Comparison of ENCODE assay signal across 10 mouse cellular contexts in the genomic region with DNA sequence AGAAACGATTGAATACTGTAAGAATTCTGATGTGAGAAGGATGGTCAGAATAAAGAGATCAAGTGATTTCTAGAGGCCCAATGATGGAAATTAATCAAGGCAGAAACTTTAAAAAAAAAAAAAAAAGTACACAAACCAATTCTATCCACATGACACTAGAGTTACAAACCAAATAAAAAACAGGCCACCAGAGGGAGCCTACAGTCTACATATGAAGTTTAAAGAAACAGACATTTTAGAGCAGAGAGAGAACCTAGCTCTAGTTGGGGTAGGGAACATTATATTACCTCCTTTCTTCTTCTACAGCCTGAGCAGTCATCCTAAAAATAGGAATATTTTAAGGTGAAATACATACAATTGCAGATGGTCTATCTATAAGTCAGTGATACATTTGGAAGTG. TPM values are rescaled to one million over a fixed set of nuclear protein-coding genes. Genes with fewer than 3 reads are reported as not detected.
DNase-seq lines count a peak whose midpoint lies in the region; ATAC-seq and TF ChIP-seq lines count a peak whose summit lies in the region.
"Had no signal": no experiment of that assay in that cellular context is flagged by ENCODE, and none has a peak within 500 bp of the region (broad histone marks: within the 10 kb centered on the region; RNA-seq: fewer than 3 reads in every experiment).

No protein-coding gene starts in this region.

- no peak for TF ChIP-seq POLR2A in liver, adult 2 months (IDR thresholded peaks at IDR 0.05; ENCODE audit: extremely low read depth, insufficient read depth, low read length)

- H3K36me3 ChIP-seq in forebrain, postnatal 0 days (ENCODE audit: insufficient read depth), result peaks cover 80% of the 10 kb centered on the region
- H3K36me3 ChIP-seq in forebrain, embryonic 15.5 days, result peaks cover 78% of the 10 kb centered on the region
- H3K36me3 ChIP-seq in liver, adult 2 months (ENCODE audit: control insufficient read depth, insufficient read depth, low read length), result peaks cover 70% of the 10 kb centered on the region
- peaks cover 85% of the 10 kb centered on the region for H3K36me3 ChIP-seq in liver, embryonic 12.5 days
- H3K36me3 ChIP-seq in hindbrain, embryonic 10.5 days, result peaks cover 91% of the 10 kb centered on the region

- no peak overlapping the region for H3K27ac ChIP-seq in forebrain, postnatal 0 days (ENCODE audit: low read depth, low read length)
- H3K27ac ChIP-seq in forebrain, embryonic 15.5 days (replicated peaks), result no peak overlapping the region
- no peak overlapping the region for H3K27ac ChIP-seq in liver, adult 2 months (replicated peaks; ENCODE audit: insufficient read depth, low read depth, low read length)
- H3K27ac ChIP-seq in liver, embryonic 12.5 days, result no peak overlapping the region
- no peak overlapping the region for H3K27ac ChIP-seq in hindbrain, embryonic 10.5 days
- H3K27ac ChIP-seq: heart, embryonic 13.5 days had no signal

- peak; percentile 87 for DNase-seq in forebrain, postnatal 0 days
- peak; percentile 62 for DNase-seq in liver, adult 2 months (ENCODE audit: extremely low read depth, low read depth, low spot score)
- peak; percentile 88 for DNase-seq in NIH3T3 (ENCODE audit: low read depth)
- peak; percentile 61 for DNase-seq in heart, postnatal 4 days
- DNase-seq in retina, postnatal 7 days (ENCODE audit: low read depth, low spot score), result peak; percentile 53
- DNase-seq in hindbrain, embryonic 10.5 days (ENCODE audit: low spot score), result no peak

- no peaks in the 10 kb centered on the region for H3K4me1 ChIP-seq in forebrain, postnatal 0 days (ENCODE audit: insufficient read depth)
- no peaks in the 10 kb centered on the region for H3K4me1 ChIP-seq in forebrain, embryonic 15.5 days
- H3K4me1 ChIP-seq in liver, adult 2 months (ENCODE audit: control insufficient read depth, insufficient read depth, low read length), result peaks cover 17% of the 10 kb centered on the region
- H3K4me1 ChIP-seq in liver, embryonic 12.5 days, result 0 out of 2 replicates have a peak, but pooled peaks cover 3% of the 10 kb centered on the region
- H3K4me1 ChIP-seq in hindbrain, embryonic 10.5 days (replicated peaks), result no peaks in the 10 kb centered on the region
- H3K4me1 ChIP-seq: heart, embryonic 13.5 days; megakaryocyte, embryonic 14.5 days had no signal

- H3K9ac ChIP-seq in forebrain, postnatal 0 days, result no peak overlapping the region
- H3K9ac ChIP-seq in forebrain, embryonic 15.5 days (replicated peaks), result no peak overlapping the region
- H3K9ac ChIP-seq in liver, adult 2 months (ENCODE audit: low read depth, low read length), result no peak overlapping the region
- no peak overlapping the region for H3K9ac ChIP-seq in liver, embryonic 12.5 days
- H3K9ac ChIP-seq: heart, embryonic 13.5 days had no signal

- H3K27me3 ChIP-seq in forebrain, postnatal 0 days (ENCODE audit: insufficient read depth, low read length), result no peaks in the 10 kb centered on the region
- H3K27me3 ChIP-seq in forebrain, embryonic 15.5 days, result no peaks in the 10 kb centered on the region
- no peaks in the 10 kb centered on the region for H3K27me3 ChIP-seq in liver, adult 2 months (ENCODE audit: control insufficient read depth, insufficient read depth, low read length)
- no peaks in the 10 kb centered on the region for H3K27me3 ChIP-seq in liver, embryonic 12.5 days (replicated peaks)
- H3K27me3 ChIP-seq in hindbrain, embryonic 10.5 days (ENCODE audit: insufficient read depth, poor library complexity, severe bottlenecking), result no peaks in the 10 kb centered on the region
- H3K27me3 ChIP-seq: heart, embryonic 13.5 days; megakaryocyte, embryonic 14.5 days had no signal

- no peaks in the 10 kb centered on the region for H3K79me2 ChIP-seq in liver, adult 2 months (ENCODE audit: control insufficient read depth, insufficient read depth, low read length)

- no peaks in the 10 kb centered on the region for H3K9me3 ChIP-seq in forebrain, postnatal 0 days (ENCODE audit: low read length)
- no peaks in the 10 kb centered on the region for H3K9me3 ChIP-seq in forebrain, embryonic 15.5 days
- no peaks in the 10 kb centered on the region for H3K9me3 ChIP-seq in liver, embryonic 12.5 days (replicated peaks)
- H3K9me3 ChIP-seq in hindbrain, embryonic 10.5 days, result no peaks in the 10 kb centered on the region
- H3K9me3 ChIP-seq: heart, embryonic 13.5 days; megakaryocyte, embryonic 14.5 days had no signal

- H3K4me2 ChIP-seq in forebrain, postnatal 0 days (ENCODE audit: low read depth), result no peak overlapping the region
- H3K4me2 ChIP-seq in forebrain, embryonic 15.5 days (replicated peaks), result no peak overlapping the region
- H3K4me2 ChIP-seq in liver, embryonic 12.5 days, result no peak overlapping the region
- H3K4me2 ChIP-seq: heart, embryonic 13.5 days had no signal

- peak; percentile 75 for TF ChIP-seq CTCF in forebrain, postnatal 0 days (IDR thresholded peaks at IDR 0.05; ENCODE audit: low read depth)
- no peak for TF ChIP-seq CTCF in liver, adult 2 months (IDR thresholded peaks at IDR 0.05; ENCODE audit: low read depth, low read length)

- H3K4me3 ChIP-seq in forebrain, postnatal 0 days (ENCODE audit: low read depth, low read length), result no peak overlapping the region
- H3K4me3 ChIP-seq in forebrain, embryonic 15.5 days, result no peak overlapping the region
- H3K4me3 ChIP-seq in liver, adult 2 months (ENCODE audit: insufficient read depth, low read depth, low read length), result no peak overlapping the region
- no peak overlapping the region for H3K4me3 ChIP-seq in liver, embryonic 12.5 days
- H3K4me3 ChIP-seq in hindbrain, embryonic 10.5 days, result no peak overlapping the region
- H3K4me3 ChIP-seq: heart, embryonic 13.5 days; megakaryocyte, embryonic 14.5 days had no signal

- 88% methylated on average over 1 of the region's 1 CpGs for WGBS in forebrain, postnatal 0 days
- WGBS in forebrain, embryonic 15.5 days, result 96% methylated on average over 1 of the region's 1 CpGs
- 83% methylated on average over 1 of the region's 1 CpGs for WGBS in liver, adult 2 months
- WGBS in liver, embryonic 12.5 days (ENCODE audit: insufficient replicate concordance), result 78% methylated on average over 1 of the region's 1 CpGs
- 93% methylated on average over 1 of the region's 1 CpGs for WGBS in hindbrain, embryonic 10.5 days

- peak; percentile 81 for ATAC-seq in forebrain, postnatal 0 days
- no peak for ATAC-seq in forebrain, embryonic 15.5 days (replicated peaks)
- no peak for ATAC-seq in liver, embryonic 12.5 days

RNA-seq across cellular contexts. Expression of gene Grik4, which starts 55.8 kb away (rescaled TPM):
- 6.8 and 11.9 TPM in 2 replicates for total RNA-seq in forebrain, postnatal 0 days (2014; rRNA removed)
- polyA plus RNA-seq in forebrain, postnatal 0 days (2015; fragmentation: Nextera tagmentation; extraction: Ambion mirVana), result 4.4 and 7.7 TPM in 2 replicates
- 3.8 and 4.4 TPM in 2 replicates for polyA plus RNA-seq in forebrain, embryonic 15.5 days (2015; fragmentation: Nextera tagmentation; extraction: Ambion mirVana)
- under 0.01 and 0.07 TPM in 2 replicates for total RNA-seq in liver, adult 2 months (2014; rRNA removed)
- 0.04 and 0.09 TPM in 2 replicates for polyA plus RNA-seq in liver, adult 2 months (2012; rRNA removed)
- polyA plus RNA-seq in liver, embryonic 12.5 days (2016; fragmentation: Nextera tagmentation; extraction: Ambion mirVana), result 2.2 and 2.4 TPM in 2 replicates
- total RNA-seq in heart, postnatal 4 days (2021), result under 1 TPM in 1 of 2 experiments, not detected in 1; 0.10 TPM
- polyA plus RNA-seq in hindbrain, embryonic 10.5 days (2016; fragmentation: Nextera tagmentation; extraction: Ambion mirVana), result 1.5 and 2.9 TPM in 2 replicates
